Mouse (Mus musculus): Measurements from ENCODE around the gene Slc6a6.

GRCm38 (mm10) chr6:91703459-91703858 is 19.6 kb downstream of the Slc6a6 start:
- TF ChIP-seq EP300 (IDR thresholded peaks at IDR 0.05; ENCODE audit: low read depth): no peak
- TF ChIP-seq CTCF (IDR thresholded peaks at IDR 0.05; ENCODE audit: low read depth): no peak
